Comparison of ENCODE assay signal across 14 mouse cellular contexts in the genomic region with DNA sequence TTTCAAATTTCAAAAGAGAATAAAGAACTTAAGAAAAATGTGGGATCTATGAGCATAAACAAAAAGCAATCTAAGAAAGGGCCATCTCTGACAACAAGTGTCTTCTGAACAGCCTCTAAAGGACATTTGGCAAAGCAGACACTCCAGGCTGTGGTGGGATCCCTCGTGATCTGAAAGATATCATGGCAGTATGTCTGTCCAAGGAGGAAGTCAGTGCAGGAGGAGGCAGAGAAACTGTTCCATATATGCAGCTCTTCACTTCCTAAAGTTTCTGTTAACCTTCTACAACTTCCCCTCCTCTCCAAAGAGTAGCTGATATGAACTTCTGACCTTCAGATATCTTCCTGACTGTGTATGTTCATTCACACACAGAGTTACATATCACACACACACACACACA.
"Had no signal": no experiment of that assay in that cellular context is flagged by ENCODE, and none has a peak within 500 bp of the region (broad histone marks: within the 10 kb centered on the region; RNA-seq: fewer than 3 reads in every experiment).

No protein-coding gene starts in this region.

- ATAC-seq: liver, embryonic 12.5 days; midbrain, embryonic 13.5 days; midbrain, embryonic 16.5 days had no signal

- DNase-seq: kidney, adult 11 months; kidney, adult 8-10 months; kidney, postnatal 10 days; kidney, postnatal 36 days; layer of hippocampus, postnatal 36 days; lung, adult 18-20 months; lung, postnatal 14 days; retina, postnatal 1 day; right cerebral cortex, postnatal 25 days; spleen, adult 18-20 months; thymus, postnatal 36 days had no signal
